ENCODE assay signal across 15 mouse cellular contexts in the genomic region with DNA sequence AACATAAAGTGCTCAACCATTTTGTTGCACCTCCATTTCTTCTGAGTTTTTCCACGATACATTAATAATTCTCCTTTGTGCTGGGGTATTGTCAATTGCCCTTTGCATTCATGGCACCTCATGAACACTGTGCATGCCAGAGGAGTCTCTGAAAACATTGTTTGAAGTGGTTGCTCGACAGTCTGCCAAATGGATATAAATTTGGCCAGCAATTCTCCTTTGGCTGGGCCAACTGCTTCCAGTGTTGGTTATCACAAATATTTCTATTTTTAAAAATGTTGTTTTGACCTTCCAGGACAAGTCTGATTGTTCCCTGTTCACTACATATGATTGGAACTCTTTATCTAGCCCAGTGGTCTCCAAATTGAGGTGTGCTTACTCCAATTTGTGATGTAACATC.
"Had no signal": no experiment of that assay in that cellular context is flagged by ENCODE, and none has a peak within 500 bp of the region (broad histone marks: within the 10 kb centered on the region; RNA-seq: fewer than 3 reads in every experiment).

No protein-coding gene starts in this region.

- H3K27ac ChIP-seq: kidney, postnatal 0 days; layer of hippocampus, adult 2 months; limb, embryonic 10.5 days; limb, embryonic 13.5 days; liver, embryonic 12.5 days; liver, embryonic 15.5 days; lung, embryonic 15.5 days had no signal

- H3K4me1 ChIP-seq: liver, embryonic 12.5 days; liver, embryonic 15.5 days; lung, embryonic 15.5 days had no signal

- DNase-seq: kidney, postnatal 25 days; layer of hippocampus, adult 9-11 months; liver; lung, adult 18-20 months; midbrain, embryonic 14.5 days; thymus, adult 2 months; thymus, postnatal 14 days; thymus, postnatal 4 days had no signal

- H3K9ac ChIP-seq: limb, embryonic 13.5 days; liver, embryonic 12.5 days; liver, embryonic 15.5 days; lung, embryonic 15.5 days had no signal

- H3K4me3 ChIP-seq: layer of hippocampus, adult 2 months; limb, embryonic 10.5 days; limb, embryonic 13.5 days; liver, embryonic 12.5 days; liver, embryonic 15.5 days; lung, embryonic 15.5 days had no signal

- H3K36me3 ChIP-seq: limb, embryonic 10.5 days; limb, embryonic 13.5 days; liver, embryonic 12.5 days; liver, embryonic 15.5 days; lung, embryonic 15.5 days had no signal

- H3K27me3 ChIP-seq: limb, embryonic 13.5 days; liver, embryonic 12.5 days; liver, embryonic 15.5 days; lung, embryonic 15.5 days had no signal
